Mouse (Mus musculus) mouse trophoblast stem cell (cell line): ENCODE results near the gene Fnd3c2.
"Not testable (repeated sequence)": the region's sequence is repeated elsewhere in the genome, so short reads cannot be mapped to it uniquely, and the experiment has no call there.

Experiments used
- in situ Hi-C, 2 experiments: fragments of 300-500 bp; cut with MseI, MboI; formaldehyde crosslinking; loops; 2 replicates in 1 of 2; 3 replicates in 1 of 2; pipeline ENCODE4 v1.15.1; 2025

Fnd3c2 gene

DNA sequence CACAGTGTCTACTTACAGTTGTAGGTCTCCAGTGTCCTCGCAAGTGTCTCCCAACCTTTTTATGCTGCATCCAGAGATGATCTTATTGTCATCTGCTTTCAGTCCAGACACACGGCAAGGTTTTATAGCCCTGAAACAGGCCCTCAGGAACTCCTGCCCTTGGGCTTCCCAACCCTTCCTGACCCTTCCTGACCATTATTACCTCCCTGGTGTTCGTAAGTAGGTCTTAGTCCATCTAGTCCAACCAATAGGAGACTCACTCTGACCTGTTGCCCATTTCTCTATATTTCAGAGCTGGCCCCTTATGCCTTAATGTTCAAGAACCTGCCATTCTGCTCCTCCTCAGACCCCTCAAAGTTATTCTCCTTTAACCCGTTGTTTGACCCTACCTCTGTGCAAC is at the start of gene Fnd3c2:
Gene Fnd3c2, minus strand, starts transcription at position 101 of the 400 bp plus-strand sequence.
- in situ Hi-C loops = no loop called here

DNA sequence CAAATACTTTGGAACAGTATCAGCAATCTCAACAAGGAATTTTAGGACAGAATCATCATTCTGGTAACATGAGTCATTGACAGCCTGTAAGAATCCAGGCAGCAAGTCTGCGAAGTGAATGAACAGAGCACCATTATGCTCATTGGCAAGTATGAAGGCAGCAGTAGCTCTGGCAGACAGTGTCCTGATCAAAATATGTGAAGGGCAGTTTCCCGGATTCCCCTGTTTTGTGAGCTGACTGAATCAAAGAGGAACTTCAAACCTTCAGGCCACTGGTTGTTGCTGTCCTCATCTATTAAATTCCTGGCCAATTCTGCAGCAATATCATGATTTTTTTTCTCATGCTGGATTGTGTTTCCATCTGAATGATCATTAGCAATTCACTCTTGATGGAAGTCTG is 29.3 kb upstream of the Fnd3c2 start:
- in situ Hi-C loops = no loop called here

GRCm38 (mm10) chrX:106221058-106221457 is 34.1 kb downstream of the Fnd3c2 start, which contains the start of gene Taf9b:
Gene Taf9b, minus strand, starts transcription at chrX:106221158.
- in situ Hi-C loops = no loop called here

GRCm38 (mm10) chrX:106219171-106220032 is 35.8 kb downstream of the Fnd3c2 start:
- in situ Hi-C loops = no loop called here

DNA sequence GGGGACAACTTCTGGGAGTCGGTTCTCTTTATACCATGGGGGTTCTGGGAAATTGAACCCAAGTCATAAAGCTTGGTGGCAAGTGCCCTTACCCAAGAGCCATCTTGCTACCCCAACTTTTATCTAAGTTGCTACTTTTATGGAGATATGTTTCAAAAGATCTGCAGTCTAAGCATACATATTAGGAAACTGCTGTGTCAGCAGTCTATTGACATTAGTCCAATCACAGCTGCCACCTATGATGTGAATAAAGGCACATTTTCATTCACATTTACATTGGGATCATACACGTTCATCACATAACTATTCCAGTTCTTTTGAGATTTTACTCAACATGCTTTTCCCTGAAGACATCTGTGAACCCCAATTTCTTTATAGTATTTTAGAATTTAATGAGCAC is 46.1 kb downstream of the Fnd3c2 start:
- in situ Hi-C loops = no loop called here

DNA sequence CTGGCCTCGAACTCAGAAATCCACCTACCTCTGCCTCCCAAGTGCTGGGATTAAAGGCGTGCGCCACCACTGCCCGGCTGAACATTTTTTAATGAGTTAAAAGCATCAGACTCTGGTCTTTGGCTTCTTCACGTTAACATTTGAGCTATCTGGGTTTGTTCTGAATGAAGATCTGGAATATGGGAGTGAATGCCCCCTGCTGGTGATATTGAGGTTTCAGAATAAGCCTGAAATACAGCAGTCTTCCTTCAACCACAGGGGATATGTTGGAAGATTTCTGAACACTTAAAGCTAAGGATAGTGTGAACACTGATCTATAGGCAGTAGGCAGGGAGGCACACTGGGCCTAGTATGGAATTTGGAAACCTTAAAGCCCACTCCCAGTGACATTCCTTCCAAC is 56.3 kb downstream of the Fnd3c2 start:
- in situ Hi-C loops = no loop called here

DNA sequence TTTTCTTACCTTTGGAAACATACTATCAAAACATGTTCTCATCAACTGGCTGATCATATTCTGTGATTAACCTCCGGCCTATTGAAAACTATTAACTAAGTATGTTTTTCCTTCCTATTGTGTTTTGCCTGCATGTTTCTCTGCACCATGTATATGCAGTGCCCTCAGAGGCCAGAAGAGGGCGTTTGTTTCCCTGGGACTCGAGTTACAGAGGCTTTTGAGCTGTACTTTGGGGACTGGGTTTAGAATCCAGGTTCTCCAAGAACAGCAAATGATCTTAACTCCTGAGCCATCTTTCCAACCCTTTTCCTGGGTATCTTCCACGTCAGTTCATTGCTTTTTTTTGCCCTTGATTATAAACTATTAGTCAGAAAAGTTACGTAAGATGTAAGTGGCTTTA is 57.9 kb downstream of the Fnd3c2 start:
- in situ Hi-C loops = no loop called here

DNA sequence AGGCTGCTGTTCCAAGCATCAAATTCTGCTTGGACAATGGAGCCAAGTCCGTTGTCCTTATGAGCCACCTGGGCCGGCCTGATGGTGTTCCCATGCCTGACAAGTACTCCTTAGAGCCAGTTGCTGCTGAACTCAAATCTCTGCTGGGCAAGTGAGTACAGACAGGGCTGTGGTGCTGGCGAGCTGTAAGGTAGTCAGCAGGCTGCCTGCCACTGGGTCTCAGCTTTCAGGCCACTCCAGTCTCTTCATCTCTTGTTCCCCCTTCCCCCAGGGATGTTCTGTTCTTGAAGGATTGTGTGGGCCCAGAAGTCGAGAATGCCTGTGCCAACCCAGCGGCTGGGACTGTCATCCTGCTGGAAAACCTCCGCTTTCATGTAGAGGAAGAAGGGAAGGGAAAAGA is 60.8 kb downstream of the Fnd3c2 start:
- in situ Hi-C loops = not testable (repeated sequence)

- in situ Hi-C loops = no loop called here
Measured at GRCm38 (mm10) chrX:106190091-106190490, 65.1 kb downstream of the Fnd3c2 start.

DNA sequence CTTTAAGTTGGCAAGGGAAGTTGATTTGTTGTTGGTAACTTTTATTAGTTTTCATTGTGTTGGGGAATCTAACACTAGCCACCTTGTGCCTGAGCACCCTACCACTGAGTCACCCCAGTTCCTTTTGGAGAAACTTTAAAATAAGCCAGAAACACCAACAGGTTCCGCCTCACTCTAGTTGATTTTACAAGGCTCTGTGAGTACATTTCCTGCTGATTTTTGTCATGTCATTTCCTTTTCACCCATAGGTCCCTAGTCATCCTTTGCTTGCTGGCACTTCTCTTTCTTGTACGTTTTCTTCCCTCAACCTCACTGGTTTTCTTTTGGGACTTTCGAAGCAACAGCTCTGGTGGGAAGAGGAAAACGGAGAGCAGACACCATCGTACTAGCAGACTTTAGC is 65.8 kb downstream of the Fnd3c2 start:
- in situ Hi-C loops = no loop called here

GRCm38 (mm10) chrX:106187737-106188136 is 67.4 kb downstream of the Fnd3c2 start:
- in situ Hi-C loops = no loop called here

- in situ Hi-C loops = no loop called here
Measured at GRCm38 (mm10) chrX:106186713-106187649, 68.2 kb downstream of the Fnd3c2 start, which contains the start of gene Pgk1. Gene Pgk1, plus strand, starts transcription at chrX:106187100.

DNA sequence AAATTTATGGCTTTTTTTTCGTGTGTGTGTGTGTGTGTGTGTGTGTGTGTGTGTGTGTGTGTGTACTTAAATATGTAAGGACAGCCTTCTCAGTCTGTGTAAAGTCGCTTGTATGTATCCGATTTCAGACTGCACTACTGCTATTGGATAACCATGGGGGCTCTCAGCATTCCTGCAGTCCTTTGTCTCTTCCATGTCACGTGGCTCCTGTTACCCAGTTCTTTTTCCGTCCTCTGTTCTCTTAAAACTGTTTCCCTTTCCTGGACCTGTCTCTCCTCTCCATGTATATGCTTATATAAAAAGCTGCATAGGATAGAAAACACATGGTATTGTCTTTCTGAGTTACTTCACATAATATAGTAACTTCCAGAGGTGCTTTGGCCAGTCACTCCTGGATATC is 69.5 kb downstream of the Fnd3c2 start:
- in situ Hi-C loops = no loop called here
